Mouse (Mus musculus): ENCODE results near the gene Mfap4.

Mfap4 gene

GRCm38 (mm10) chr11:61514953-61515352 lies 29.7 kb downstream of the Mfap4 start:
- DNase-seq (ENCODE audit: low read depth, low spot score), result no peak

DNA sequence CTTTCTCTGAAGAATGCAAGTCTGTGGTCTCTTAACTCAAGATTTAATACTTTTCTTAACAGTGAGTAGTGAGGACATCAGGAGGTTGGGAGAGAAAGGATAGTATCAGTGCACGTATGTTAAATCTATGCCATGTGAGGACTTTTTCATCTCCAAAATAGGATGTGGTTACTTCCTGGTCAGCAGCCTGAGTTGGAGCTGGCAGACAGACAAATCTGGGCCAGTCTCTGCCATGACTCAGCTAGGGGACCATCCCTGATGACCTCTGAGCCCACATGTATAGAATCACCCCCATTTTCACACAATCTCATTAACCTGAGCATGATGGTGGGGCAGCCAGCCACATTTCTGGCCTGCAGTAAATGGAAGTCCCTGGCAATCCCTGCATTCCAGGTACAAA lies 32.7 kb downstream of the Mfap4 start:
- no peak for DNase-seq (ENCODE audit: low read depth, low spot score)

DNA sequence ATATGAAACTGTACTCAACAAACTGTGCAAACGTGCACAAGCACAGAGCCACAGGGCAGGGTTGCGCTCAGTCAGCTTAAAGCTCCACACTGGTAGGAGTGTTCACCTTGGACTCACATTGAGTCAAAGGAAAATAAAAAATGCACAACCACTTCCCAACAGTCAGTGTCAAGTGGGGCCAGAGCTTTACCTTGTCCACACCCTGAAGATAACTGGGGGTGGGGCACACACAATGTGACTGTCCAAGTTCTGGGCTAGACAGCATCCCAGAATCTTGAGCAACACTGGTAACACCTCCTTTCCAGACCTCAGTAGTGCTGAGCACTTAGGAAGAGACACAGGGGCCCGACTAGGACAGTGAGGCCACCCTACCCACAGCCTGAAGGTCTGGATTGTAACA lies 33.6 kb downstream of the Mfap4 start:
- no peak for DNase-seq (ENCODE audit: low read depth, low spot score)

DNA sequence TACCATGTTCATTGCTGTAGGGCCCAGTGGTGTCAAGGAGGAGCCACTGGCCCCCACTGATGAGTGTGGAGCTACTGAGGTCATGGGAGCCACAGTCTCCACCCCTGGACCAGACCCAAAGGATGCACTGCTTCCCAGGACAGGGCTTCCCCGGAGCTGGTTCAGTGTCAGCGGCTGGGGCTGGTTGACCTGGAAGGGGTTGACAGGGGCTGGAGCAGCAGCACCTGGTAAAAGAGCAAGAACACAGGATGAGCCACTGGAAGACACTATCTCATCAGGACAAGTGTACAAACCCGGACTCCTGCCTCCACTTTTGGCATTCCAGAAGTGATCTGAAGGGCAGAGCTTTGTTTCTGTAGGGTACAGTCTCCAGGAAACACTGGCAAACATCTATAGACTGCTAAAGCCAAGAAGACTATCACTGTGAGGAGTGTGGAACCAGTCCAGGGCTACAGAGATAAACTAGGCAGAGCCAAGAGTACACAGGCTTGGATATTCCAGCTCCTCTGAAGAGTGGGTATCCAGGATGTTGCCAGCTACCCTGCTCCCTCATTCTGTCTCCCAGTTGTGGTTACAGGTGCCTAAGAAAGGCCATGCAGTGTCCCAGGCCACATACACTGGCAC lies 34.4 kb downstream of the Mfap4 start:
- no peak for DNase-seq (ENCODE audit: low read depth, low spot score)

DNA sequence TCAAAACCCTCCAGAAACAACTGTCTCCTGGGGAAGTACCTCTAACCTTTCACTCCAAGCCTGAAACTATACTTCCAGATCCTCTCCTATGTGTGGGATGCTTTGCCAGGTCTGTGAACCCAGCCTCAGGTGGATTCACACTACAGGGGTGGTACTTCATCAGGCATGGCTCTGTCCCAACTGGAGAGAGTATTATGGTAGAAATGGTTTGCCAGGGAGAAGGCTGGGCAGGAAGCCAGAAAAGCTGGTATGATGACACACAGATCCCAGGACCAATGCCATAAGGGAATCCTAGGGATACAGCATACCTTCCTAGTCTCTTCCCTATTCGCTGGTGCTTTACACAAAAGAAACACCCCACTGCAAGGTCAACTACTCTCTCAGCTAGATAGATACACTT lies 41.6 kb downstream of the Mfap4 start:
- no peak for DNase-seq (ENCODE audit: low read depth, low spot score)

DNA sequence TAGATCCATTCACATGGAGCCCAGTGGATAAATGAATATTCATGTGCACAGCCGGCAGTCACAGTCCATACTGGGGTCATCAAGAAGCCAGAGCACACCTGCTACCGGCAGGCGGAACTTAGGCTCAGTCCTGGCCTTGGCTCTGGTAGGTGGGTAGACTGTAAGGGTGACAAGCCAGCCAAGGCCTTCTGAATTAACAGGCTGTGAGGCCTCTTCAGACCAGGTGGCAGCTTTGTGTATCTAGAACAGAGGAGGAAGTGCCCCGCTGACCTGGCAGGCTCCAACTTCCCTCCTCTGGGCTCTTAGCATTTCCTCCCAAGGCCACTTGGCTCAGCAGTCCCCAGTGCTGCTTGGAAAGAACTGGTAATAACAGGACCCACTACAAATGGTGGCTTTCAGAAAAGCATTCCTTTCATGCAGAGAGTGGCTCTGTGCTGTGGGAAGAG lies 44.1 kb downstream of the Mfap4 start:
- peak; percentile 32 for DNase-seq (ENCODE audit: low read depth, low spot score)

DNA sequence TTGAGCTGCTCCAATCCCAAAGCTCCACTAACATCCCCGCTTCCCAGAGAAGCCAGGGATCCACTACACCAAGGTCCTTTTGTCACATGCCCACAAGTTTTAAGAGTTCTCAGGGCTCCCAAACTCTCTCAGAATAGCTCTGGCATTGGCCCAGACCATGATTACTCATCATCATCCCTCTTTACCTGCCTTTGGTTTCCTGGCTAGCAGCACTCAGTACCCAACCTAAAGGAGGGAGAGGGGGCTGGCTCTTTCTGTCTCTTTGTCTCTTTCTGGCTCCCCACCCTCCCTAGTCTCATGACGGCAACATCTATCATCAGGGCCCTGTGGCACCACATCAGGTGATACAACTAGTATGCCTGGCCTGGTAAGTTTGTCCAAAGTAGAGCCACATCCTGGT lies 47.6 kb downstream of the Mfap4 start:
- DNase-seq (ENCODE audit: low read depth, low spot score), result no peak

- DNase-seq (ENCODE audit: low read depth, low spot score), result no peak
Measured at GRCm38 (mm10) chr11:61533571-61533970, 48.3 kb downstream of the Mfap4 start.

DNA sequence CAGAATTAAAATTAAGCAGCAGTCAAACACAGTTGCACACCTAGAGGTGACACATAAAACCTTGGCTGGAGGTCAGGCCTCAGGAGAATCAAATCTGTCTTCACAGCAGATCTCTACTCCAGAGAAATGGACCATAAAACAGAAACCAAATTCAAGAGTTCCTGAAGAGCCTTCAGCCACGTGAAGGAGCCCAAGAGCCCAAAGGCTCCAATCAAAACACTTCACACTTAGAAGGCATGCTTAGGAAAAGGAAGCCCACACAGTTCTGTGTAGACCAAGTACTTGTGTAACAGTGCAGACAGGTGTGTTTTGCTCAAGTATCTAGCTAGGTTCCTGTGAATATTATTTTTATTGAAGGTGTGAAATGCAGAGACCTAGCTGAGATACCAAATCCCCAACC lies 50.3 kb downstream of the Mfap4 start:
- no peak for DNase-seq (ENCODE audit: low read depth, low spot score)

DNA sequence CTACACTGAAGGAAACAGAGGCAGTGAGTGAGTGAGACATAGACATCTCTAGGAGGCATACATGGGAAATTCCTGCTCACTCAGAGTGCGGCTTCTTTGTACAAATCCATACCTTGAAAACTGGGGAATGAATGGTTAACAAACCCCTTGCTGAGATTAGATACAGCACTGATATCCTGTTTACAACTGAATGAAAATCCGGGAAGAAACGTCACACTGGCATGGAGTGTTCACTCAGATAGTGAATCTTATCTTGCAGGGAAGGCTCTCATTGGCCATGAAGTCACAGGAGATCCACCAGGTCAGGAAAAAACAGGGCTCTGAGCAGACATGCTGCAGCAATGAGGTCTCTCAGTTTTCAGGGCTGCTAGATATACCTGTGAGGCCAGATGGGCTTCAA lies 51.7 kb downstream of the Mfap4 start:
- no peak for DNase-seq (ENCODE audit: low read depth, low spot score)

- no peak for DNase-seq (ENCODE audit: low read depth, low spot score)
Measured at GRCm38 (mm10) chr11:61537362-61537761, 52.1 kb downstream of the Mfap4 start.
